Mouse (Mus musculus) brain, embryonic 14.5 days (tissue): Measurements from ENCODE around the gene Pgr.

Source experiments
- CTCF ChIP-seq: fragments of 200-500 bp; IDR thresholded peaks from 2 replicates; pipeline ENCODE4 v1.5.1; 2012; ENCODE audit warnings: inconsistent platforms, mild to moderate bottlenecking, moderate library complexity, borderline replicate concordance; ENCODE audit not compliant: insufficient read depth, insufficient read length; ENCODE audit errors: extremely low read depth
- POLR2A ChIP-seq: fragments of 200-500 bp; IDR thresholded peaks from 2 replicates; pipeline ENCODE4 v1.6.1; 2012; ENCODE audit warnings: mild to moderate bottlenecking, inconsistent platforms, borderline replicate concordance; ENCODE audit not compliant: poor library complexity, insufficient read depth, insufficient read length, severe bottlenecking; ENCODE audit errors: extremely low read depth

GRCm38 (mm10) chr9:8868511-8868910, 31.1 kb upstream of the Pgr start:
- TF ChIP-seq CTCF (no peak), POLR2A (no peak)
